Mouse (Mus musculus) liver, adult 2 months (tissue): ENCODE data around the gene Klhl8.

ENCODE experiments used
- CTCF ChIP-seq: fragments of 200-500 bp; IDR thresholded peaks from 2 replicates; pipeline ENCODE4 v1.5.1; 2011; ENCODE audit warnings: low read depth, low read length, control low read depth
- POLR2A ChIP-seq: fragments of 200-500 bp; IDR thresholded peaks from 2 replicates; pipeline ENCODE4 v1.6.1; 2011; ENCODE audit warnings: low read length, control low read depth; ENCODE audit not compliant: insufficient read depth; ENCODE audit errors: extremely low read depth

- TF ChIP-seq CTCF (no peak), POLR2A (no peak)
Observed at GRCm38 (mm10) chr5:103819674-103820073, 91.4 kb downstream of the Klhl8 start.
